Comparison of ENCODE assay signal across 10 mouse cellular contexts in the genomic region with DNA sequence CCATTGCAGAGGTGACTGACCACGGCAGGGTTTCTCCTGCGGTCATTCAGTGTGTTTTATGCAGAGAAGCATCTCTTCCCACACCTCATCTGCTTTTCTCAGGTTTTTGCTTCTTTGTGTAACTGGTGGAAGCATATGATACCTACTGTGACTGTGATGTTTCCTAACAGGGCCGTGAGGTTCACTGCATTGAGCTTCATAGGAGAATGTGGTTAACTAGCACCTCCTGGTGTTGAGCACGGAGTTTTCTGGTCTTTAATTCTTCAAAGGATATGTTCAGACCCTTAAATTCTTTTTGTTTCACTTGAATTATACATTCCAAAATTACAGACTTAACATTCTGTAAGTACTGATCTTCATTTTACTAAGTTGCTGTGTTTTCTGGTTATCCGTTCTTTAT. TPM values are rescaled to one million over a fixed set of nuclear protein-coding genes. Genes with fewer than 3 reads are reported as not detected.
A peak's percentile ranks its signal among the peaks of the same experiment; 100 is the strongest.
DNase-seq lines count a peak whose midpoint lies in the region; ATAC-seq and TF ChIP-seq lines count a peak whose summit lies in the region.
"Had no signal": no experiment of that assay in that cellular context is flagged by ENCODE, and none has a peak within 500 bp of the region (broad histone marks: within the 10 kb centered on the region; RNA-seq: fewer than 3 reads in every experiment).

No protein-coding gene starts in this region.

- no peak for TF ChIP-seq POLR2A in CH12.LX (IDR thresholded peaks at IDR 0.05; ENCODE audit: low read depth, low read length)

- peaks cover 64% of the 10 kb centered on the region for H3K79me2 ChIP-seq in CH12.LX (replicated peaks; ENCODE audit: control insufficient read depth, extremely low read depth, insufficient read depth, poor library complexity, severe bottlenecking)

- WGBS in kidney, embryonic 15.5 days, result 81% methylated on average over 5 of the region's 5 CpGs

- TF ChIP-seq EP300 in CH12.LX (IDR thresholded peaks at IDR 0.05; ENCODE audit: low read length), result no peak

- no peak for DNase-seq in layer of hippocampus, adult 2 months (ENCODE audit: low spot score in 2 of 2)
- no peak for DNase-seq in layer of hippocampus, adult 11-12 months (ENCODE audit: low spot score)
- peak; percentile 49 for DNase-seq in A20 (ENCODE audit: low read depth, low spot score)
- peak; percentile 60 for DNase-seq in CH12.LX (ENCODE audit: extremely low read depth)
- peak; percentile 56 for DNase-seq in induced T-regulatory cell, adult 2 months (ENCODE audit: low read depth)
- DNase-seq in ovary, adult 18-20 months (ENCODE audit: low spot score), result no peak
- no peak for DNase-seq in neural tube, embryonic 10.5 days (ENCODE audit: extremely low spot score, low spot score)
- DNase-seq: adrenal gland, adult 8-10 months; cerebellum, adult 9-11 months had no signal

- in situ Hi-C loops in CH12.LX (cut with MboI; ENCODE audit: low pct_ligation_motif_present, low pct_unique_long_range_greater_than_20kb, low sequenced_read_pairs), result no loop called here

- H3K27ac ChIP-seq in layer of hippocampus, adult 2 months, result 0 out of 2 replicates have a peak overlapping the region, but pooled peaks have one; percentile 3
- H3K27ac ChIP-seq in CH12.LX (ENCODE audit: insufficient read depth, low read depth), result no peak overlapping the region
- H3K27ac ChIP-seq in kidney, embryonic 15.5 days, result no peak overlapping the region

- no peak for ATAC-seq in kidney, embryonic 15.5 days (replicated peaks; ENCODE audit: low FRiP score)

- TF ChIP-seq RAD21 in CH12.LX (IDR thresholded peaks at IDR 0.05; ENCODE audit: low read depth, low read length), result peak; percentile 50

- no peaks in the 10 kb centered on the region for H3K27me3 ChIP-seq in CH12.LX (replicated peaks)
- H3K27me3 ChIP-seq in kidney, embryonic 15.5 days, result no peaks in the 10 kb centered on the region

- dilution Hi-C loops in CH12.LX (cut with MboI; ENCODE audit: extremely low pct_ligation_motif_present, extremely low pct_unique_long_range_greater_than_20kb, low sequenced_read_pairs), result no loop called here

- TF ChIP-seq CTCF in layer of hippocampus, adult 2 months (conservative IDR thresholded peaks at IDR 0.05), result peak; percentile 63
- TF ChIP-seq CTCF in CH12.LX (conservative IDR thresholded peaks at IDR 0.05 in 1 of 2, IDR thresholded peaks at IDR 0.05 in 1 of 2; ENCODE audit: low read depth in 2 of 2, low read length in 2 of 2), result peak in 1 of 2 experiments; percentile 70; a peak in 2 of 4 replicates

- peak overlapping the region; percentile 100 for H3K4me2 ChIP-seq in CH12.LX (ENCODE audit: insufficient read depth, low read depth, poor library complexity, severe bottlenecking)
- H3K4me2 ChIP-seq in kidney, embryonic 15.5 days, result no peak overlapping the region

- peak overlapping the region; percentile 88; the same call in 1 of the 2 replicates for H3K9ac ChIP-seq in CH12.LX (ENCODE audit: insufficient read depth, low read depth)
- H3K9ac ChIP-seq in kidney, embryonic 15.5 days, result no peak overlapping the region

- peaks cover 13 to 65% of the 10 kb centered on the region in 2 experiments; a peak in 3 of 4 replicates for H3K4me1 ChIP-seq in CH12.LX (ENCODE audit: control insufficient read depth in 1 of 2, insufficient read depth in 2 of 2)
- peaks cover 23% of the 10 kb centered on the region for H3K4me1 ChIP-seq in kidney, embryonic 15.5 days

- H3K4me3 ChIP-seq in layer of hippocampus, adult 2 months, result no peak overlapping the region
- H3K4me3 ChIP-seq in CH12.LX (replicated peaks in 1 of 3; ENCODE audit: low read depth in 2 of 3, low read length in 2 of 3, poor library complexity in 1 of 3), result peak overlapping the region in 1 of 3 experiments; percentile 11
- no peak overlapping the region for H3K4me3 ChIP-seq in kidney, embryonic 15.5 days (replicated peaks)

- peaks cover 3 to 26% of the 10 kb centered on the region in 2 experiments for H3K36me3 ChIP-seq in CH12.LX (replicated peaks in 1 of 2; ENCODE audit: control insufficient read depth in 1 of 2, insufficient read depth in 1 of 2, low read length in 1 of 2)
- H3K36me3 ChIP-seq in kidney, embryonic 15.5 days, result peaks cover 21% of the 10 kb centered on the region

- H3K9me3 ChIP-seq in CH12.LX (replicated peaks; ENCODE audit: low read length), result no peaks in the 10 kb centered on the region
- no peaks in the 10 kb centered on the region for H3K9me3 ChIP-seq in kidney, embryonic 15.5 days (replicated peaks)

TF ChIP-seq in CH12.LX, 34 proteins besides CTCF, POLR2A, EP300 and RAD21:
- TF ChIP-seq JUND (conservative IDR thresholded peaks at IDR 0.05; ENCODE audit: low read depth, low read length), result no peak
- peak; percentile 39; the same call in 1 of the 2 replicates for TF ChIP-seq SMC3 (IDR thresholded peaks at IDR 0.05; ENCODE audit: low read depth, low read length)
TF ChIP-seq in CH12.LX: peak in this region for 1.

RNA-seq across cellular contexts. Expression of a gene that starts 1.9 kb away (rescaled TPM):
- not detected for total RNA-seq in layer of hippocampus, adult 2 months (2021)
- 0.63 and 0.64 TPM in 2 replicates for total RNA-seq in CH12.LX (2012; rRNA removed)
- total RNA-seq in CH12.LX (2014; rRNA removed), result not detected in 2 replicates
- 0.33 TPM in 1 of 2 replicates, not detected in the other for polyA plus RNA-seq in CH12.LX (2012; ENCODE audit: insufficient read length, low read depth)
- polyA plus RNA-seq in kidney, embryonic 15.5 days (2015; fragmentation: Nextera tagmentation; extraction: Ambion mirVana), result 3.6 and 4.8 TPM in 2 replicates

RNA-seq across cellular contexts. Expression of a gene that starts 2.4 kb away (rescaled TPM):
- 100 to 1,000 TPM; 105 to 108 TPM for total RNA-seq in layer of hippocampus, adult 2 months (2021)
- total RNA-seq in CH12.LX (2012; rRNA removed), result 65.4 and 74.9 TPM in 2 replicates
- 72.0 and 77.4 TPM in 2 replicates for total RNA-seq in CH12.LX (2014; rRNA removed)
- 115 and 145 TPM in 2 replicates for polyA plus RNA-seq in CH12.LX (2012; ENCODE audit: insufficient read length, low read depth)
- polyA plus RNA-seq in kidney, embryonic 15.5 days (2015; fragmentation: Nextera tagmentation; extraction: Ambion mirVana), result 171 and 175 TPM in 2 replicates

Comparison
In these comparisons a context has a peak if more than half of its experiments do, and no peak if none do; other contexts are left out.
1. DNase-seq: peak in A20 (single experiment), CH12.LX (single experiment) and induced T-regulatory cell, adult 2 months (single experiment); none in layer of hippocampus, adult 2 months (0 of 2), layer of hippocampus, adult 11-12 months (single experiment), ovary, adult 18-20 months (single experiment) and neural tube, embryonic 10.5 days (single experiment).